Mouse (Mus musculus): ENCODE measurements around the gene Mrps18c.

Gene Mrps18c

DNA sequence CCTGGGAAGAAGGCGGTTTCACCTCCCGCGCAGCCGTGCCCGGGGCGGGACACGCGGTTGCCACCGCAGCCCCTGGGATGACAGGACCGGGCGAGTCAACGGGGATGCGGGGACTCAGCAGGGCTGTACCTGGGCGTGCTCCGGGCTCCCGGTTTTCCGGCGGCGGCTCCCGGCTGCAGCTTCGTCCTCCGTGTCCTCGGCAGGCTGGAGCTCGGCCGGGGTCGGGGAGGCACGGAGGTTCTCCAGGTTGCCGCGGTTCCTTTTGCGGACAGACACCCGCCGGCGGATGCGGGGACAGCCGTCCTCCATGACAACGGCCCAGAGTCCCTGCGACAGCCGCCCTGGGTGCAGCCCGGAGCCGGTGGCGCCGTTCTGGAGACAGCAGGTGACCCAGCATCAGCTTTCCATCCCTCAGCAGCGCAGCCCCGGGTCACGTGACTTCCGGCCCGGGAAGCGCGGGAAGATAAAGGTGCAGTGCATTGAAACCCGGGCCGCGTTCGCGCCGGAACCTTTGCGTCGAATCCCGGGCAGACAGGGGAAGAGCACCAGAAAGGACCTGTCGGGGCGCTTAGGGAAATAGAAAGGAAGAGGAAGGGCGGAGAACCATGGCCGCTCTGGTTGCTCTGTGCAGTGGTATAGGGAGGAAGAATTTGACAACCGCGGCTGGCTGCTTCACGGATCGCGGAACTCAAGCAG is at the start of gene Mrps18c, which contains the start of gene Helq:
Mrps18c (plus strand) TSS at position 463 of the 696 bp plus-strand sequence.
Helq (minus strand) TSS at position 434 of the 696 bp plus-strand sequence.
- in situ Hi-C loops (cut with MseI, MboI), result loop anchor here in 1 of 2 experiments (25.0 kb wide), 1 partner anchor 236 kb away; the partner anchor contains the start of gene Plac8

DNA sequence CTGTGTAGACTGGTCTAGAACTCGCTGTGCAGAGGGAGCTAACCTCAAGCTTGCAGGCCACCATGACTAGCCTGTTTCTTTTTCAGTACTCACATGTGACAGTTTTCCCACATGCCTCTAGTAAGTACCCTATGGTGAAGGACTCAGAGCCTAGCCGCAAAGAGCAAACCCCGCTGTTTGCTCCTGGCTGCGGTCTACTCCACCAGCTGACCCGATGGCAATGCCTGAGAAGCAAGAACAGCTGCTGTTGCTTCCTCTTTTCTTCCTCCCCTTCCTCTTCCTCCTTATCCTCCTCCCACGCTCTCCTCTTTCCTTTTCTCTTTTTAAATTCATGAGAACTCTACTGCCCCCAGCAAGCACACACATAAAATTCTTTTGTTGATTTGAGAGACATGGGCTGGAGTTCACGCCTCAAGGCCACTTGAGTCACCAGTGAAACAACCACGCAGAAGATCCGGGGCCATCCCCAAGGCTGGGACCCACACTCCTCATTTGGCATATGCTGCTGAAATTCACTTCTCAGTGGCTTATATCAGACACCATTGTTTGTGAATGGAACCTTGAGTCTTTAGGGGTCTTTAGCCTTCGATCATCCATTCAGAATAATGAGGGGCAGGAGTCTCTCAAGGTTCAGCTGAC is 47.7 kb upstream of the Mrps18c start:
- in situ Hi-C loops (cut with MseI, MboI), result no loop called here

GRCm38 (mm10) chr5:100751655-100752054 is 46.8 kb upstream of the Mrps18c start:
- in situ Hi-C loops (cut with MseI, MboI), result no loop called here

DNA sequence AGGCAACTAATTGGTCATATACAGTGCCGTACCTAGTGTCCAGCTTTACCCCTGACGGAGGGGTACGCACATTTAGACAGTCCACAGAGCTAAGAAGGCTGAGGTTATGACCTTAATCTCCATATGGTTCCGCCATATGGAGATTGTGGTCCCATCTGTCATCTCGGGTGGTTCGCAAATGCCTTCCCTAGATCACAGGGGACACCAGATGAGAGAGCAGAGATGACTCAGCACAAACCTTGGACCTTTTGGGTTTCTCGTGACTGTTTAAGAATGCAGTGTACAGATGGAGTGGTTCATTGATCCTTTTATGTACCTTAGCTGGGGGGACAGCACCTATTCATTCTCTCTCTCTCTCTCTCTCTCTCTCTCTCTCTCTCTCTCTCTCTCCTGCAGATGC is 45.0 kb upstream of the Mrps18c start:
- in situ Hi-C loops (cut with MseI, MboI), result no loop called here

DNA sequence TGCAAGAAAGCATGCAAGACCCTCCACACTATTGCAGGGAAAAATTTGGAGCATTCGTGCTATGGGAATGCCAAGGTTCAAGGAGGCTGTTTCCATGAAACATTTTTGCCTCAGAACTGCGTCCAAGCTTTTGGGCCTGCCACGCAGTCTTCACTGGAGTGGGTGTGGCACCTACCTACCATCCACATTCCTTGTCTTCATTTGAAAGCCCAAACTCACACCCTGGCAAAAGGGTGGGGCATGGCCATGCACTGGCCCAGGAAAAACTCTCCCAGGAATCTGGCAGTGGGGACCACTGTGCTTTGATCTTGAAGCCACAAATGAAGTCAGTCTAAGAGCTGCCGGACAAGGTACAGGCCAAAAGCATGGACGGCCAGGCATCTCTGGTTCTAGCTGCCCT is 40.3 kb upstream of the Mrps18c start:
- in situ Hi-C loops (cut with MseI, MboI), result no loop called here

DNA sequence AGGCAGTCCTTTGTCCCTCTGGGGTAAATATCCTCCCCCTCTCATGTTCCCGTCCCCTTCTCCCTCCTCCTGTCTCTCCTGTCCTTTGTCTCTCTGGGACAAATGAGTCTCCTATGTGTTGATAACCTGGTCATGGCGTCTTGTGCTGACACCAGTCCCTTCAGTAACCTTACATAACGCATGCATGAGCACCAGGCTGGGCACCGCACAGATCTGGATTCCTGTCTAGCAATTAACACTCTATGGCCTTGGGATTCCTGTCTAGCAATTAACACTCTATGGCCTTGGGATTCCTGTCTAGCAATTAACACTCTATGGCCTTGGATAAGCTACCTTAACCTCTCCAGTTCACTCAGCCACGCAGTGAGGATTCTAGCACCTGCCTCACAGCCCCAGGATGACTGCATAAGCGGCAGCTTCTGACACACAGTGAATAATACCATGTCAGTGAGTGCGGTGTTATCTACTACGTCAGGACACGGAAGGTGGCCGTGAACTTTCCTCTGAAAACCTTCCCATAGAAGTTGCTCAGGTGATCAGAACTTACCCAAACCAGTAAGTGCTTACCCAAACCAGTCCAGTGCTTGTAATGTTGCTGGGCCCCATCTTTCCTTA is 38.3 kb upstream of the Mrps18c start:
- in situ Hi-C loops (cut with MseI, MboI), result no loop called here

- in situ Hi-C loops (cut with MseI, MboI), result no loop called here
Measured at GRCm38 (mm10) chr5:100761736-100762135, 36.7 kb upstream of the Mrps18c start.

DNA sequence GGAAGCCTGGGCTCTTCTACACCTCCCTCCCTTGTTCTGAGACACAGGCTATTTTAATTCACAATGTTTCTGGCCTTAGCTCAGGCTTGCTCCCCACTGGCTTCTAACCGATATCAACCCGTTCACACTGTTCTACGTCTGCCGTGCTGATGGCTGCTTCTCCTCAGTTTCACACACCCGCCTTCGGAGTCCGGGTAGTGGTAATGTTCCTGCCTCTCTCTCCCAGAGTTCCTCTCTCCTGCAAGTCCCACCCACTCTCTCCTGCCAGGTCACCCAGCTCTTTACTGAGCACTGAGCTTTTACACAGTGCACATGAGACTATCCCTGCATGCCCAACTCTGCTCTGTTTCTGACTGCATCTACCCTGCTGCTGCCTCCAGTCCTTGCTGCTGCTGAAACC is 32.4 kb upstream of the Mrps18c start:
- in situ Hi-C loops (cut with MseI, MboI), result no loop called here

DNA sequence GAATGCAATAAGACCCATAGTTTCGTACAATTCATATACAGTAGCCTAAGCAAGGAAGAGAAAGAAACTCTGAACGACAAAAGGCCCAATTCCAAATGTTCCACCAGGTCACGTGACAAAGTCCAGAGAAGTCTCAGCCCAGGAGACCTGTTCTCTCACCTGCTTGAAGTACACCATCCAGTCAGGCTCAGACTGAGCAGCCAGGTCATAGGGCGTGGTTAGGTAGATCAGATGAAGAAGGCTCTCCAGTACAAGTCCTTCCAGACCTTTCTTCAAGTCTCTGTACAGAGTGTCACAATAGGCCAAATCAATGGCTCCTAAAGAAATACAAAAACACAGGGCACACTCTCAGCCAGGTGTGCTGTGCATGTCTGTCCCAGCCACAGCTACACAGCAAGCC is 26.9 kb upstream of the Mrps18c start:
- in situ Hi-C loops (cut with MseI, MboI), result no loop called here

DNA sequence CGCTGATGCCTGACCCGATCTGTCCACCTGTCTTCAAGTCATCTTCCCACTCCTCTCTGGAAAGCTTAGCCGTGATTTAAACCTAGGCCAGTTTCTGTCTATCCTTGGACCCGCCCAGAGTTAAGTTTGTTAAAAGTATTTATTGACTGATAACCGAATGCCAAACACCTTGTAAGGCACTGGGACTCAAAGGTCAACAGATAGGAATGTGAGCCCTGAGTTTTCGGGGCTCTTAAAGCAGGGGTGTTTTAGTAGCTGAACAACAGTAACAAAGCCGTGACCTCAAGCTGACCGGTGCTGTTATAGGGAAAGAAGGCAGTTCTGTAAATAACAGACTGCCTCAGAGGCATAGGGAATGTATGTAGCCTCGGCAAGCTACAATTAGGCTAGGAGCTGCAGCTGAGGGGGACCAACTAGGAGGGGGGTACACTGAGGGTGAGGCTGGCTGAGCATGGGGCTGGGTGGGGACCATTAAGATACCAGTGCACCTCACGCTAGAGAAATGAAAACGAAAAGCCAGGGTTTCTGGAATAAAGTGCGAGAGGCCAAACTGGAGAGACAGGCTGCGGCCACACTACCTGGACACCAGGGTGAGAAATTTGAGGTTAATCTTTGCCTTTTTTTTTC is 22.5 kb upstream of the Mrps18c start:
- in situ Hi-C loops (cut with MseI, MboI), result loop anchor here in 1 of 2 experiments (25.0 kb wide), 1 partner anchor 214 kb away; the partner anchor contains the start of gene Plac8

DNA sequence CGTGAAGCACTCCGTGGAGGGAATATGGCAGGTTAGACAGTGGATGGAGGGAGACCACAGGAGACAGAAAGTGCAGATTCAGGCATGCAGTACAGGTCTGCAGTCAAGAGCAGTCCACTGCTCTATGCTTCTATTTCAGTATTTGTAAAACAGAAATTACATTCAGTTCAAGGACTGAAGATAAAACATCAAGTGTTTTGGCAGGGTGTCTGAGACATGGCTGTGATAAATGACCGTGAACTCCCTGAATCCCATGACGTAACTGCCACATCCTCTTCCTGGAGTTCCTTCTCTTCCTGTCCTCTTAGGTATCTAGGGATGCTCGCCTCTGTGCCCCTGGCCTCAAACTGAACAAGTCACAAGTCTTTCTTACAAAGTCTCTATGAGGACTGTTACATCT is 21.5 kb upstream of the Mrps18c start:
- in situ Hi-C loops (cut with MseI, MboI), result loop anchor here in 1 of 2 experiments (25.0 kb wide), 1 partner anchor 215 kb away; the partner anchor contains the start of gene Plac8

- in situ Hi-C loops (cut with MseI, MboI), result loop anchor here in 1 of 2 experiments (25.0 kb wide), 1 partner anchor 217 kb away; the partner anchor contains the start of gene Plac8
Measured at GRCm38 (mm10) chr5:100779002-100779401, 19.4 kb upstream of the Mrps18c start.

- in situ Hi-C loops (cut with MseI, MboI), result loop anchor here in 1 of 2 experiments (25.0 kb wide), 1 partner anchor 225 kb away; the partner anchor contains the start of gene Plac8
Measured at GRCm38 (mm10) chr5:100787527-100787926, 10.9 kb upstream of the Mrps18c start.

- in situ Hi-C loops (cut with MseI, MboI), result loop anchor here in 1 of 2 experiments (25.0 kb wide), 1 partner anchor 230 kb away; the partner anchor contains the start of gene Plac8
Measured at GRCm38 (mm10) chr5:100792261-100792660, 6.2 kb upstream of the Mrps18c start.

DNA sequence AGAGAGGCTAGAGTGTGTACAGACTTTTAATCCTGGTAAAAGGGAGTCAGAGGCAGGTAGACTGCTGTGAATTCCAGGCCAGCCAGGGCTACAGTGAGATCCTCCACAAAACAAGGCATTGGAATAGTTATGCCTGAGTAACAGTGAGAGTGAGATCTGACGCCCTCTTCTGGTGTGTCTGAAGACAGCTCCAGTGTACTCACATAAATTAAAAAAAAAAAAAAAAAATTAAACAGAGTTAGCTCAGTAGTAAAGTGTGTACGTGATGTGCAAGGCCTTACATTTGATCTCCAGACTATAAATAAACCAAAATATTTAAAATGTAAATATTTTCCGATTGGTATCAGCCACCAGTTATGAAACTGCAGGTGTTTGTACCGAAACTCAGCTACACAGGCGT is 4.3 kb upstream of the Mrps18c start:
- in situ Hi-C loops (cut with MseI, MboI), result loop anchor here in 1 of 2 experiments (25.0 kb wide), 1 partner anchor 232 kb away; the partner anchor contains the start of gene Plac8

GRCm38 (mm10) chr5:100818341-100818740 is 19.9 kb downstream of the Mrps18c start:
- in situ Hi-C loops (cut with MseI, MboI), result no loop called here

- in situ Hi-C loops (cut with MseI, MboI), result loop anchor here in 1 of 2 experiments (5.0 kb wide), 1 partner anchor 97 kb away; no protein-coding TSS in a partner anchor
Measured at GRCm38 (mm10) chr5:100819568-100820480, 21.4 kb downstream of the Mrps18c start.

GRCm38 (mm10) chr5:100820483-100821184 is 22.2 kb downstream of the Mrps18c start, which contains the start of gene Abraxas1:
Gene Abraxas1 (minus strand): TSS chr5:100820965.
- in situ Hi-C loops (cut with MseI, MboI), result loop anchor here in 1 of 2 experiments (5.0 kb wide), 1 partner anchor 97 kb away; no protein-coding TSS in a partner anchor

- in situ Hi-C loops (cut with MseI, MboI), result loop anchor here in 1 of 2 experiments (5.0 kb wide), 1 partner anchor 96 kb away; no protein-coding TSS in a partner anchor
Measured at GRCm38 (mm10) chr5:100821375-100821774, 22.9 kb downstream of the Mrps18c start.
